Mouse (Mus musculus) hindbrain, embryonic 11.5 days (tissue): ENCODE measurements around the gene Cmss1. TPM values are rescaled to one million over a fixed set of nuclear protein-coding genes. Genes with fewer than 3 reads are reported as not detected.
A peak's percentile ranks its signal among the peaks of the same experiment; 100 is the strongest.

Experiments used
- ATAC-seq: fragments of 200-750 bp; cut with Nextera tagmentation; 2 replicates; pipeline ENCODE4 v1.8.0; 2017; ENCODE audit warnings: mild to moderate bottlenecking, moderate TSS enrichment, moderate library complexity; ENCODE audit not compliant: low FRiP score
- DNase-seq: peaks from one replicate; pipeline ENCODE4 v3.0.0-alpha.2; 2015; ENCODE audit warnings: low spot score
- H3K27ac ChIP-seq: fragments of 300-500 bp; sonication (generic); 2 replicates; pipeline ENCODE4 v1.5.1; 2014; ENCODE audit warnings: mild to moderate bottlenecking, low read depth, low read length
- H3K27me3 ChIP-seq: fragments of 300-500 bp; sonication (generic); 2 replicates; pipeline ENCODE4 v1.6.1; 2014; ENCODE audit warnings: mild to moderate bottlenecking, low read length, moderate library complexity, mixed read lengths; ENCODE audit not compliant: control insufficient read depth, insufficient read depth
- H3K36me3 ChIP-seq: fragments of 300-500 bp; sonication (generic); 2 replicates; pipeline ENCODE4 v1.6.1; 2014; ENCODE audit warnings: mild to moderate bottlenecking, low read length, moderate library complexity, mixed read lengths; ENCODE audit not compliant: control insufficient read depth, insufficient read depth
- H3K4me1 ChIP-seq: fragments of 300-500 bp; sonication (generic); replicated peaks from 2 replicates; pipeline ENCODE4 v1.6.1; 2014; ENCODE audit warnings: low read length, mixed read lengths; ENCODE audit not compliant: control insufficient read depth, insufficient read depth
- H3K4me2 ChIP-seq: fragments of 300-500 bp; sonication (generic); replicated peaks from 2 replicates; pipeline ENCODE4 v1.6.1; 2014; ENCODE audit warnings: mild to moderate bottlenecking, low read depth, low read length
- H3K4me3 ChIP-seq: fragments of 300-500 bp; sonication (generic); 2 replicates; pipeline ENCODE4 v1.5.1; 2014; ENCODE audit warnings: low read depth, low read length
- H3K9ac ChIP-seq: fragments of 300-500 bp; sonication (generic); 2 replicates; pipeline ENCODE4 v1.6.1; 2014; ENCODE audit warnings: low read depth, low read length
- H3K9me3 ChIP-seq: fragments of 300-500 bp; sonication (generic); 2 replicates; pipeline ENCODE4 v1.6.1; 2016; ENCODE audit warnings: low read length; ENCODE audit not compliant: control insufficient read depth
- whole genome bisulfite sequencing: fragments of 180-500 bp; shearing (Covaris S2); extraction: QIAGEN DNeasy Blood & Tissue Kit; methylation state at CpG from one replicate; pipeline ENCODE4 v1.1.7; 2014; 5-methylcytosine and 5-hydroxymethylcytosine counted together
- polyA plus RNA-seq: library from polyadenylated mRNA; unstranded; fragments of >200 nt; fragmentation: Nextera tagmentation; extraction: Ambion mirVana; gene quantifications from 2 replicates; pipeline ENCODE4 v1.2.1, GENCODE M21; 2014

Gene Cmss1
- polyA plus RNA-seq, 1 experiment from 2014 or later = 51.1 TPM

DNA sequence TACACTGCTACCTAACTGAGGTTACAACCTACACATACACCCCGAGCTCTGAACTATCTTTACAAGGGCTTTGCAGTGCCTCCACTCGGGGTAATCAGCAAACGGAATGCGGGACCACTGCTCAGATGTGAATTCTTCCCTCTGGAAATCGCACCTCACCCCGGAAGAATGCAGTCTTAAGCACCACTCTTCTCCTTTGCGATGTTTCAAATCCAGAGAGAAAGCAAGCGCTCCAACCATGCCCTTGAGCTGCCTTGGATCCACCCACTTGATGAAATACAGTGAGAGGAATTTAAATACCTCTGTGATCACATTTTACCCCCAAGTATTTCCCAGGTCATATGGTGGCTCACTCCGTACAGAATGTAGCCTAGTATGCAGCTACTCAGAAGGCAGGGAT is 189.6 kb downstream of the Cmss1 start:
- ATAC-seq (no peak), DNase-seq (no peak)
- Histone ChIP-seq H3K9ac (no peak overlapping the region), H3K27me3 (no peaks in the 10 kb centered on the region), H3K4me1 (no peaks in the 10 kb centered on the region), H3K27ac (no peak overlapping the region), H3K4me3 (no peak overlapping the region), H3K9me3 (no peaks in the 10 kb centered on the region), H3K4me2 (no peak overlapping the region), H3K36me3 (no peaks in the 10 kb centered on the region)
- WGBS = 89% methylated on average over 9 of the region's 9 CpGs

DNA sequence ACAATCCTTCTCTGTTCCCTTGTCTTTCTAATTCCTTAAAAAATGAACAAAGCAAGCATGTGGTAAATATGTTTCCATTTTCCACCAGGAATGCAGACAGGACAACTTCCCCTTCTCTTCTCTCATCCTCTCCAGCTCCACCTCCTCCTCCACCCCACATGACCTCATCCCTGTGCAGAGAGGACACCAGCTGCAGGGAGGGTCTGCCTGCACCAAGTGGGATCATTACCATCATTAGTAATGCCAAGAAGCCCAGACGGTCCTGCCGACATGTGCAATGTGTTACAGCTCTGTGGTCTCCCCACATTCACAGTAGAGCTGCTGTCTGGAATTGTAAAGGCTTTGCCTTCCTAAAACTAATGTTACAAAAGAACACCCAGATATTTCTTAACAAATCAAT is 190.6 kb downstream of the Cmss1 start:
- H3K9me3 ChIP-seq = no peaks in the 10 kb centered on the region
- WGBS = 49% methylated on average over 2 of the region's 2 CpGs
- no peak overlapping the region for H3K4me2 ChIP-seq
- H3K27ac ChIP-seq = no peak overlapping the region
- ATAC-seq (no peak), DNase-seq (no peak)
- no peaks in the 10 kb centered on the region for H3K4me1 ChIP-seq
- no peak overlapping the region for H3K4me3 ChIP-seq
- H3K27me3 ChIP-seq = no peaks in the 10 kb centered on the region
- no peak overlapping the region for H3K9ac ChIP-seq
- no peaks in the 10 kb centered on the region for H3K36me3 ChIP-seq

DNA sequence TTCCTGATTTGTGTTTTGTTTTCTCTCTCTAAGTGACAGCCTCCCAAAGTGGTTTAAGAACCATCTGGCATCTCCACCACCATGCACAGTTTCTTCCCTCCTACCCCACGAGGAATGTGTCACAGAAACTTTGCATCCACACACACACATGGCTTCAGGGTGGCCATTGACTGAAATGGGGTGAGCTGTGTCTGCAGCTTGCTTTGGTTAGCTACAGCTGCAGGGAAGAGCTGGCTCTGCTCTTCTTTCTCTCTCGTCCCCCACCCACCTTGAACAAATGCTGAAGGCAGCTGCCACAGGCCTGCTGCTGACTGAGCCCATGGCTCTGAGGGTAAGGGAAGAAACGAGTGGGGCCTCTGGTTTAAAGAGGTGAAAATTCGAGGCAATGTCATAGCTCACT is 193.9 kb downstream of the Cmss1 start:
- 48% methylated on average over 4 of the region's 4 CpGs for WGBS
- DNase-seq (no peak), ATAC-seq (no peak)
- no peak overlapping the region for H3K27ac ChIP-seq
- no peaks in the 10 kb centered on the region for H3K36me3 ChIP-seq
- no peak overlapping the region for H3K9ac ChIP-seq
- H3K4me3 ChIP-seq = no peak overlapping the region
- H3K4me1 ChIP-seq = no peaks in the 10 kb centered on the region
- H3K9me3 ChIP-seq = no peaks in the 10 kb centered on the region
- no peaks in the 10 kb centered on the region for H3K27me3 ChIP-seq
- no peak overlapping the region for H3K4me2 ChIP-seq

DNA sequence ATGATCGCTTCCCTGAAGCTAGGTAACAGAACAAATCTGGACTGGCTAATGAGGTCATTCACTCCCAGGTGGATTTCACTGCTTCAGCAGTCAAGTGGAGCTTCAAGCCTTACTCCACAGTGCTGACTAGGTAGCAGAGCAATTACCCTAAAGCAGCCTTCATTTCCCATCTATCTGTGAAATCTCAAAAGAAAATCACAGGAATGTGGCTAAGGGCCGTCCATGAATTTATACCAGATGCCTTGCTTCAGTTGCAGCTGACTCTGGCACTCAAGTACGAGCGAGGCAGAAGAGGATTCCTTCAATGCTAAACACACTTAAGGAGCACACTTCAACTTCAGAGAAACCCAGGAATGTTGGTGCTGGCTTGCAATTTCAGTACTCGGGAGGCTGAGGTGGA is 202.8 kb downstream of the Cmss1 start:
- no peak for ATAC-seq
- 77% methylated on average over 5 of the region's 5 CpGs for WGBS

DNA sequence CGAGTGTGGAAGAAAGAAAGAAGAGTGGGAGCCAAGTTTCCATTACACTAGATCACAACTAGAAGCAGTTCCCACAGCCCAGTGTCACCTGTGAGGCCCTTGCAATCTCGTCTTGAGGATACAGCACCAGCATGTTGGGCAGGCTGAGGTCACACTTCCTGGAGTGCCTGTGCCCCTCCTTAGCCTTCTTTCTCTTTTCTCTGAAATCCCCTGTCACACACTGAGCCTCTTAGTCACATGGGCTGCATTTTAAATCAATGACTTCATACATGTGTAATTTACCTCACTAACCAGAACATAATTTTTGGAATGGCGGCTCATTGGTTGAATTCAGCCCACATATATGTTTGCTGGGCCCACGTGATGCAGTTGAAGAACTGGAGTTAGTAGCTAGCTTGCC is 203.8 kb downstream of the Cmss1 start:
- H3K4me2 ChIP-seq = no peak overlapping the region
- H3K27ac ChIP-seq = no peak overlapping the region
- DNase-seq = no peak
- WGBS = 88% methylated on average over 4 of the region's 4 CpGs
- no peaks in the 10 kb centered on the region for H3K4me1 ChIP-seq
- no peaks in the 10 kb centered on the region for H3K9me3 ChIP-seq
- no peaks in the 10 kb centered on the region for H3K36me3 ChIP-seq
- H3K27me3 ChIP-seq = no peaks in the 10 kb centered on the region
- ATAC-seq = no peak
- H3K9ac ChIP-seq = no peak overlapping the region
- H3K4me3 ChIP-seq = no peak overlapping the region

More for the DNA sequence above, 202.8 kb downstream of the Cmss1 start:
- DNase-seq = no peak
- Histone ChIP-seq H3K4me2 (no peak overlapping the region), H3K9ac (no peak overlapping the region), H3K4me1 (no peaks in the 10 kb centered on the region), H3K27ac (no peak overlapping the region), H3K4me3 (no peak overlapping the region), H3K27me3 (no peaks in the 10 kb centered on the region), H3K36me3 (no peaks in the 10 kb centered on the region), H3K9me3 (no peaks in the 10 kb centered on the region)

DNA sequence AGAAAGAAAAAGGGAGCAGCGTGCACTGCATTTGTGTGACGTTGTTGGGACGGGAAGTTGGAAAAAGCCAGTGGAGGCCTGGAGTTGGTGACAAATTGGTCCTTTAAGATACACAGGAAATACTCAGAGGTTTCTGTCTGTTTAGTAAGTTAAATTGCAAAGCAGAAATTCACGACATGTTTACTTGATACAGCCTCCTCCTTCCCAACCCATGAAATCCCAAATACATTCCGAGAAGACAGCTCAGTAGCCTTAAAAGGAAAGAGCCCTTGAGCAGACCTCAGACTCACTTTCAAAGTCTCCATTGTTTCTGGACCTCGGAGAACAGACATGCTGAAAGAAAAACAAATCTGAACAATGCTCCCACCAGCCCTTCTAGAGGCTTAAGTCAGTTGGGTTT is 205.0 kb downstream of the Cmss1 start:
- DNase-seq (no peak), ATAC-seq (no peak)
- Histone ChIP-seq H3K27me3 (no peaks in the 10 kb centered on the region), H3K9ac (no peak overlapping the region), H3K4me1 (no peaks in the 10 kb centered on the region), H3K4me2 (no peak overlapping the region), H3K36me3 (no peaks in the 10 kb centered on the region), H3K27ac (no peak overlapping the region), H3K4me3 (no peak overlapping the region), H3K9me3 (no peaks in the 10 kb centered on the region)
- WGBS = 58% methylated on average over 6 of the region's 6 CpGs

DNA sequence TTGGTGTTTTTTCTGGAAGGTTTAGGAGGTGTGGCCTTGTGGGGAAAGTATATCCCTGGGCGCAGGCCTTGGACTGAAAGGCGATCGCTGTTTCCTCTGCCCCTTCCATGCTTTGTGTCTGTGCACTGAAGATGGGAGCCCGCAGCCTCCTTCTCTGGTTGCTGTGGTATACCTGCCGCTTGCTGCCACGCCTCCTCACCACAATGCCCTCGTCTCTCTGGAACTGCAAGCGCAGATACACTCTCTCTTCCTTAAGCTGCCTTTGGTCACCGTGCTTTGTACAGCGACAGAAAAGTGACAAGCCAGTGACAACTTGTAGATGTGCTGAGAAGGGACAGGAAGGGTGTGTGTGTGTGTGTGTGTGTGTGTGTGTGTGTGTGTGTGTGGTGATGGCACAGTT is 207.1 kb downstream of the Cmss1 start:
- ATAC-seq (no peak), DNase-seq (no peak)
- Histone ChIP-seq H3K36me3 (no peaks in the 10 kb centered on the region), H3K27me3 (no peaks in the 10 kb centered on the region), H3K9me3 (no peaks in the 10 kb centered on the region), H3K9ac (no peak overlapping the region), H3K4me3 (no peak overlapping the region), H3K4me1 (no peaks in the 10 kb centered on the region), H3K4me2 (no peak overlapping the region), H3K27ac (no peak overlapping the region)
- WGBS = 88% methylated on average over 10 of the region's 10 CpGs

DNA sequence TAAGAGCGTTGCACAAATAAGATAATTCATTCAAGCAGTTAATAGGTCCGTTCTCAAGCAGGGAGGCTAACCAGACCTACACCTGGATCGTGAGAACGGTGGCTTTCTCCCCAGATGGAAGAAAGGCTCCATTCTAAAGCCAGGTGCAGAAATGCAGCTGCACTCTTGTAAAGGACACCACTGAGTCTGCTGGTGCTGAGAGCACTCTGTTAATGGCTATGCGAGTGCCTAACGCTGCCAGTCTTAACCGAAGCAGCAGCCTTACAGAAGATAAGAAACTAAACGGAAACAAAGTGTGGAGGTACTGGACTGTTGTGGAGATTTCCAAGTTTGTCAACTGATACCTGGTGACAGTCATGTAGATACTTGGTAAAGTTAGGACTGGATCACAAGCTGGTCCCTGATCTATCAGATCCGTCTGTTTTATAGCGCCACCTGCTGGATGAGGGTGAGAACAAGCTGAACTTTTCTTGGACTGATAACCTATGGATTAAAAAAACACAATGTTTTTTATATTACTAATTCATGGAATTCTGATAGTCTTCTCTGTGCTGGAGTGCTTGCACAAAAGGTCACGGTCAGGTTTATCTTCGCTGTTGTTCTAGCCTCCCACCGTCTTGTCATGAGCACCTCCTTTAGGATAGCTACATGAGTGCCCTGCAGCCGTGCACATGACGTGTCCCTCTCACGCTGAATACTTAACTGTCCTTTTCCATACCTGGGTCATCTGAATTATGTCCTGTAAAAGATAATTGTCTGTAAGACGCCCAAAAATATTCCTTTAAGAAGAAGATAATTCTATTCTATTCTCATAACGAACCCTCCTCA is 208.1 kb downstream of the Cmss1 start:
- WGBS = 67% methylated on average over 18 of the region's 18 CpGs

DNA sequence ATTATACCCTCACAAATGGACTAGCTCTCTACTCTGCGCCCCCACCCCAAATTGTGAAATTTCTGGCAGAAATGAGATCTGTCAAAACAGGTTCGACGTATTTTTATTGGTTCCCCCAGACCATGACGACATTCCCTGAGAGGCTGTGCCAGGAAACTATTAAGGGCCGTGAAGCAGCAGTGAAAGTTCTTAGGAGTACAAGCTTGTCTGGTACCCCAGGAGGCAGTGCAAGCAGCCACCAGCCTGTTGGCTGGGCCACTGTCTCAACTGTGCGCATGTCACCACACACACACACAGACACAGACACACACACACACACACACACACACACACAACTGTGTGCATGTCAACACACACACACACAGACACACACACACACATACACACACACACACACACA is 208.8 kb downstream of the Cmss1 start:
- no peak for DNase-seq
- H3K27ac ChIP-seq = no peak overlapping the region
- H3K9ac ChIP-seq = no peak overlapping the region
- H3K9me3 ChIP-seq = no peaks in the 10 kb centered on the region
- H3K4me1 ChIP-seq = no peaks in the 10 kb centered on the region
- ATAC-seq = no peak
- no peaks in the 10 kb centered on the region for H3K27me3 ChIP-seq
- H3K4me3 ChIP-seq = no peak overlapping the region
- WGBS = 85% methylated on average over 6 of the region's 6 CpGs
- no peaks in the 10 kb centered on the region for H3K36me3 ChIP-seq
- H3K4me2 ChIP-seq = no peak overlapping the region

More for the DNA sequence above, 208.1 kb downstream of the Cmss1 start:
- Histone ChIP-seq H3K4me3 (no peak overlapping the region), H3K9me3 (no peaks in the 10 kb centered on the region), H3K4me1 (no peaks in the 10 kb centered on the region), H3K36me3 (no peaks in the 10 kb centered on the region), H3K27me3 (no peaks in the 10 kb centered on the region), H3K27ac (no peak overlapping the region), H3K4me2 (no peak overlapping the region), H3K9ac (no peak overlapping the region)
- DNase-seq (peak; percentile 83), ATAC-seq (peak; percentile 65; the same call in 1 of the 2 replicates)
